Mouse (Mus musculus) bone marrow, adult 2 months (tissue): ENCODE data around the gene Adgra1.

Source experiments
- CTCF ChIP-seq: fragments of 200-500 bp; IDR thresholded peaks from 2 replicates; pipeline ENCODE4 v1.5.1; 2011; ENCODE audit warnings: low read length, control low read depth; ENCODE audit not compliant: control insufficient read depth, insufficient read depth
- POLR2A ChIP-seq: fragments of 200-500 bp; IDR thresholded peaks from 2 replicates; pipeline ENCODE4 v1.6.1; 2011; ENCODE audit warnings: low read depth, mild to moderate bottlenecking, control low read depth, low read length, borderline replicate concordance; ENCODE audit not compliant: control insufficient read depth

GRCm38 (mm10) chr7:139915646-139916257 lies 81.8 kb downstream of the Adgra1 start:
- no peak for TF ChIP-seq CTCF
- no peak for TF ChIP-seq POLR2A
